Mouse (Mus musculus) liver, adult 2 months (tissue): Measurements from ENCODE around the gene Evi2b.

Experiments
- CTCF ChIP-seq: fragments of 200-500 bp; IDR thresholded peaks from 2 replicates; pipeline ENCODE4 v1.5.1; 2011; ENCODE audit warnings: low read depth, low read length, control low read depth
- POLR2A ChIP-seq: fragments of 200-500 bp; IDR thresholded peaks from 2 replicates; pipeline ENCODE4 v1.6.1; 2011; ENCODE audit warnings: low read length, control low read depth; ENCODE audit not compliant: insufficient read depth; ENCODE audit errors: extremely low read depth

GRCm38 (mm10) chr11:79563493-79563892 is 39.9 kb upstream of the Evi2b start:
- TF ChIP-seq CTCF (no peak), POLR2A (no peak)
